Mouse (Mus musculus) E14TG2a.4 (cell line): Measurements from ENCODE around the gene Tbcc.

Experiments
- CTCF ChIP-seq: conservative IDR thresholded peaks from 2 replicates; pipeline ENCODE4 v1.5.1; 2014; ENCODE audit warnings: low read length
- NANOG ChIP-seq: IDR thresholded peaks from 2 replicates; pipeline ENCODE4 v1.6.1; 2014; ENCODE audit warnings: borderline replicate concordance, low read length, mixed read lengths
- POU5F1 ChIP-seq: IDR thresholded peaks from 2 replicates; pipeline ENCODE4 v1.6.1; 2014; ENCODE audit warnings: low read length, borderline replicate concordance

GRCm38 (mm10) chr17:46883107-46883506, 7.4 kb upstream of the Tbcc start:
- no peak for TF ChIP-seq CTCF
- no peak for TF ChIP-seq NANOG
- no peak for TF ChIP-seq POU5F1
